Mouse (Mus musculus): ENCODE measurements at regions not wholly inside any gene's neighbourhood (a gene's known extent, or its start where the extent isn't known, plus 50 kb on each side); places are given as distances from the start of the nearest gene placed in this dataset.

GRCm38 (mm10) chr16:15052389-15052923 lies 146.1 kb downstream of the Efcab1 start:
- in situ Hi-C loops (cut with MboI, MseI): loop anchor here (25.0 kb wide), 1 partner anchor 1840 kb away; no protein-coding TSS in a partner anchor

- in situ Hi-C loops (cut with MboI, MseI): loop anchor here (25.0 kb wide), 1 partner anchor 1841 kb away; no protein-coding TSS in a partner anchor
Measured at GRCm38 (mm10) chr16:15052924-15053793, 146.8 kb downstream of the Efcab1 start.

- in situ Hi-C loops (cut with MboI, MseI): loop anchor here (25.0 kb wide), 1 partner anchor 1842 kb away; no protein-coding TSS in a partner anchor
Measured at GRCm38 (mm10) chr16:15053840-15054239, 147.4 kb downstream of the Efcab1 start.

- in situ Hi-C loops (cut with MboI, MseI): loop anchor here (25.0 kb wide), 1 partner anchor 1842 kb away; no protein-coding TSS in a partner anchor
Measured at GRCm38 (mm10) chr16:15054306-15055001, 148.0 kb downstream of the Efcab1 start.

GRCm38 (mm10) chr16:15055697-15056096 lies 149.3 kb downstream of the Efcab1 start:
- in situ Hi-C loops (cut with MboI, MseI): loop anchor here (25.0 kb wide), 1 partner anchor 1843 kb away; no protein-coding TSS in a partner anchor

- in situ Hi-C loops (cut with MboI, MseI): loop anchor here (25.0 kb wide), 1 partner anchor 1858 kb away; no protein-coding TSS in a partner anchor
Measured at GRCm38 (mm10) chr16:15070485-15070960, 164.1 kb downstream of the Efcab1 start.

- in situ Hi-C loops (cut with MboI, MseI): loop anchor here (25.0 kb wide), 1 partner anchor 1862 kb away; no protein-coding TSS in a partner anchor
Measured at GRCm38 (mm10) chr16:15074407-15074806, 168.0 kb downstream of the Efcab1 start.

GRCm38 (mm10) chr16:15083692-15084091 lies 177.3 kb downstream of the Efcab1 start:
- in situ Hi-C loops (cut with MboI, MseI): no loop called here

GRCm38 (mm10) chr16:15084147-15084752 lies 177.8 kb downstream of the Efcab1 start:
- in situ Hi-C loops (cut with MboI, MseI): no loop called here

- in situ Hi-C loops (cut with MboI, MseI): no loop called here
Measured at GRCm38 (mm10) chr16:15084753-15085728, 178.6 kb downstream of the Efcab1 start.

- in situ Hi-C loops (cut with MboI, MseI): no loop called here
Measured at GRCm38 (mm10) chr16:15086556-15086955, 180.2 kb downstream of the Efcab1 start.

- in situ Hi-C loops (cut with MboI, MseI): no loop called here
Measured at GRCm38 (mm10) chr16:15103938-15104337, 197.5 kb downstream of the Efcab1 start.

- in situ Hi-C loops (cut with MboI, MseI): no loop called here
Measured at GRCm38 (mm10) chr16:15107234-15107633, 200.8 kb downstream of the Efcab1 start.

GRCm38 (mm10) chr16:15113131-15113530 lies 204.1 kb upstream of the Gm21897 start:
- in situ Hi-C loops (cut with MboI, MseI): no loop called here

GRCm38 (mm10) chr16:15113989-15114556 lies 203.2 kb upstream of the Gm21897 start:
- in situ Hi-C loops (cut with MboI, MseI): no loop called here

GRCm38 (mm10) chr16:15114574-15115230 lies 202.6 kb upstream of the Gm21897 start:
- in situ Hi-C loops (cut with MboI, MseI): no loop called here

- in situ Hi-C loops (cut with MboI, MseI): no loop called here
Measured at GRCm38 (mm10) chr16:15115386-15115785, 201.9 kb upstream of the Gm21897 start.

- in situ Hi-C loops (cut with MboI, MseI): no loop called here
Measured at GRCm38 (mm10) chr16:15119799-15120198, 197.5 kb upstream of the Gm21897 start.

- in situ Hi-C loops (cut with MboI, MseI): no loop called here
Measured at GRCm38 (mm10) chr16:15128996-15129395, 188.3 kb upstream of the Gm21897 start.
